Mouse (Mus musculus) heart, adult 10 weeks (tissue): Measurements from ENCODE around the gene Zfp455. TPM values are rescaled to one million over a fixed set of nuclear protein-coding genes. Genes with fewer than 3 reads are reported as not detected.

ENCODE experiments used
- polyA plus RNA-seq: library from polyadenylated mRNA; stranded (reverse); fragments of 350-450 nt; fragmentation: Illumina TruSeq; extraction: RNeasy Lipid Tissue Mini Kit (QIAGEN cat#74804); gene quantifications from one replicate; pipeline ENCODE4 v1.2.3, GENCODE M21; 2014; ENCODE audit warnings: low read depth, low replicate concordance

Gene Zfp455
- polyA plus RNA-seq, result 0.63 TPM

DNA sequence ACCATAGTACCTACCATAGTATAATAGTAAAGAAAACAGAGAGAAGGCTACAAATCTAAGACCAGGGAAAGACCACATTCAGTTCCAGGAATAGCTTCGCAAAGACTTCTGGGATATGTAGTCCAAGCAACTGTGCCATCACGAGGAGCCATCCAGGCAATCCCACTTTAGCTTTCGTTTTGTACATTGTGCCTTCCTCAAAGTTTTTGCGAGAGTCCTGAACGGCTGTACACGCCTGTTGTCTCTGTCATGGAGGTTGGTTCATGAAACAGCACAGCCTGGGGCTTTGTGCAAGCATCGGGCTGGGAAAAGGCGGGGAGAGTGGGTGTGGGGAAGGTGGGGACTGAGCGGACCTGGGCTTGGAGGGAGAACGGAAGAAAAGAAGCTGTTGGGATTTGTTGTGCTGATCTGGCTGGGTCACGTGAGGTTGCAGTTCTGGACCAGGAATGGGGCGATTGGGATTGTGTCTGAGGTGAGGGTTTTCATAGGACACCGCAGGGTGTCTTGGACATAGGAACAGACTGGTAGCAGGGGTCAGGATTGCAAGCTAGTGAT is at the start of gene Zfp455:
Gene Zfp455 (plus strand): TSS at position 167 of the 555 bp plus-strand sequence.

DNA sequence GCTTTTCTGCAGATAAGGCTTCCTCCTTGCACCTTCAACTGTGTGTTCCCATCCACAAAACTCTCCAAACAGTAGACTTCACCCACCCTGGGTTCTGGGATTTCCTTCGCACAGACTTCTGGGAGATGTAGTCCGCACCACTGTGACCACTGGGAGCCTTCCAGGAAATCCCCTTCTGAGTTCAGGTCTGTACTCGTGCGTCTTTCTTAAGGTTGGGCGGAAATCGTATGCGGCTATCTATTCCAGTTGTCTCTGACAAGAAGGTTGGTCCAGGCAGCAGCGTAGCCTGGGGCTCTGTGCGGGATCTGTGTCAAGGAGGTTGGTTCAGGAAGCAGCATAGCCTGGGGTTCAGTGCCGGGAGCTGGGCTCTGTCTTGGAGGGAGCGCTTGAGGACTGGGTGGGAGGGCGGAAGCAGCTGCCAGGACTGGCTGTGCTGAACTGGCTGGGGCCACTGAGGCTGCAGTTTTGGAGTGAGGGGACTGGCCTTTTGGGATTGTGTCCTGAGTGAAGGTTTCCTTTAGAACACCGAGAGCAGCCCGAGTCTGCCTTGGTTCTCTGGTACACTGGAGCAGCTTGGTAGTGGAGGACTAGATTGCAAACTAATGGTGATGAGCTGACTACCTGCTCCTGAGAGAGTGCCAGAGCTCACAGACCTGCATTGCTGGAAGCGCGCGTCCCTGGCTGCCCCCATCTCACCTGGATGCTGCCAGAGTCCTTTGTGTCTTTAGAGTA is 21.1 kb upstream of the Zfp455 start, which contains the start of gene Rsl1:
Gene Rsl1 (plus strand): TSS at position 192 of the 732 bp plus-strand sequence.

Other genes with a start within 250 kb of the Zfp455 start
- gene Zfp712, start 133.3 kb upstream of the Zfp455 start, polyA plus RNA-seq, result 1.6 TPM
- gene Zfp708, start 96.5 kb upstream of the Zfp455 start, polyA plus RNA-seq, result 2.9 TPM
- gene Gm28557, start 85.9 kb upstream of the Zfp455 start, polyA plus RNA-seq, result 1.9 TPM
- gene Rslcan18, start 78.2 kb upstream of the Zfp455 start, polyA plus RNA-seq, result 1.0 TPM
- 3.1 TPM for gene Zfp759, start 72.8 kb upstream of the Zfp455 start, polyA plus RNA-seq
- 4.3 TPM for gene Rsl1, start 21.3 kb upstream of the Zfp455 start, polyA plus RNA-seq
- gene Zfp458, start 84.0 kb downstream of the Zfp455 start, polyA plus RNA-seq, result 0.99 TPM
- 2.1 TPM for gene Zfp457, start 112.0 kb downstream of the Zfp455 start, polyA plus RNA-seq
- gene Zfp595, start 138.1 kb downstream of the Zfp455 start, polyA plus RNA-seq, result 2.4 TPM
- gene Gm28044, start 166.0 kb downstream of the Zfp455 start, polyA plus RNA-seq, result 2.9 TPM
- gene Zfp953, start 166.1 kb downstream of the Zfp455 start, polyA plus RNA-seq, result 1.2 TPM
- not detected for gene Gm28041, start 181.2 kb downstream of the Zfp455 start, polyA plus RNA-seq
- gene Zfp456, start 181.3 kb downstream of the Zfp455 start, polyA plus RNA-seq, result 1.0 TPM
- gene Zfp429, start 205.3 kb downstream of the Zfp455 start, polyA plus RNA-seq, result 2.2 TPM
- 1.7 TPM for gene Zfp459, start 226.9 kb downstream of the Zfp455 start, polyA plus RNA-seq